Mouse (Mus musculus) forebrain, embryonic 11.5 days (tissue): Measurements from ENCODE around the gene Psat1. TPM values are rescaled to one million over a fixed set of nuclear protein-coding genes. Genes with fewer than 3 reads are reported as not detected.

Experiments used
- ATAC-seq: fragments of 200-750 bp; cut with Nextera tagmentation; replicated peaks from 2 replicates; pipeline ENCODE4 v1.8.0; 2017; ENCODE audit warnings: moderate TSS enrichment; ENCODE audit not compliant: low FRiP score
- DNase-seq: peaks from one replicate; pipeline ENCODE4 v3.0.0-alpha.2; 2017; ENCODE audit warnings: low spot score
- H3K27ac ChIP-seq: fragments of 300-500 bp; sonication (generic); 2 replicates; pipeline ENCODE4 v1.5.1; 2014; ENCODE audit warnings: low read depth, low read length
- H3K27me3 ChIP-seq: fragments of 300-500 bp; sonication (generic); 2 replicates; pipeline ENCODE4 v1.6.1; 2014; ENCODE audit warnings: mild to moderate bottlenecking, low read length, mixed read lengths; ENCODE audit not compliant: control insufficient read depth, insufficient read depth
- H3K36me3 ChIP-seq: fragments of 300-500 bp; sonication (generic); 2 replicates; pipeline ENCODE4 v1.6.1; 2014; ENCODE audit warnings: mild to moderate bottlenecking, low read length, moderate library complexity, mixed read lengths; ENCODE audit not compliant: control insufficient read depth, insufficient read depth
- H3K4me1 ChIP-seq: fragments of 300-500 bp; sonication (generic); replicated peaks from 2 replicates; pipeline ENCODE4 v1.6.1; 2014; ENCODE audit warnings: low read length, mixed read lengths; ENCODE audit not compliant: control insufficient read depth, insufficient read depth
- H3K4me2 ChIP-seq: fragments of 300-500 bp; sonication (generic); 2 replicates; pipeline ENCODE4 v1.6.1; 2014; ENCODE audit warnings: low read depth, mild to moderate bottlenecking, low read length, moderate library complexity, mixed read lengths; ENCODE audit not compliant: severe bottlenecking
- H3K4me3 ChIP-seq: fragments of 300-500 bp; sonication (generic); 2 replicates; pipeline ENCODE4 v1.5.1; 2014; ENCODE audit warnings: low read depth, low read length
- H3K9ac ChIP-seq: fragments of 300-500 bp; sonication (generic); 2 replicates; pipeline ENCODE4 v1.6.1; 2014; ENCODE audit warnings: low read length
- H3K9me3 ChIP-seq: fragments of 300-500 bp; sonication (generic); 2 replicates; pipeline ENCODE4 v1.6.1; 2016; ENCODE audit warnings: low read length, mixed read lengths; ENCODE audit not compliant: control insufficient read depth
- WGBS: fragments of 180-500 bp; shearing (Covaris S2); extraction: QIAGEN DNeasy Blood & Tissue Kit; methylation state at CpG from one replicate; pipeline ENCODE4 v1.1.7; 2014; 5-methylcytosine and 5-hydroxymethylcytosine counted together
- polyA plus RNA-seq: library from polyadenylated mRNA; unstranded; fragments of >200 nt; fragmentation: Nextera tagmentation; extraction: Ambion mirVana; gene quantifications from 2 replicates; pipeline ENCODE4 v1.2.1, GENCODE M21; 2014

Psat1 gene
- polyA plus RNA-seq: 137 and 142 TPM in 2 replicates

- H3K4me3 ChIP-seq: no peak within 1 kb of the TSS
- WGBS: 90% methylated on average over 7 of the region's 7 CpGs
- no peaks in the 10 kb centered on the region for H3K36me3 ChIP-seq
- H3K9ac ChIP-seq: no peak within 1 kb of the TSS
- H3K27ac ChIP-seq: no peak within 1 kb of the TSS
- H3K27me3 ChIP-seq: no peaks in the 10 kb centered on the region
- ATAC-seq (no peak), DNase-seq (no peak)
- H3K9me3 ChIP-seq: no peaks in the 10 kb centered on the region
- H3K4me2 ChIP-seq: no peak within 1 kb of the TSS
- H3K4me1 ChIP-seq: no peaks in the 10 kb centered on the region
Measured at GRCm38 (mm10) chr19:15947237-15947636, at the start of gene Psat1. Gene Psat1 (minus strand): TSS chr19:15947337.

GRCm38 (mm10) chr19:15990102-15990501 lies 43.0 kb upstream of the Psat1 start:
- Histone ChIP-seq H3K4me3 (no peak overlapping the region), H3K36me3 (no peaks in the 10 kb centered on the region), H3K27ac (no peak overlapping the region), H3K4me1 (no peaks in the 10 kb centered on the region), H3K4me2 (no peak overlapping the region), H3K9ac (no peak overlapping the region), H3K9me3 (no peaks in the 10 kb centered on the region), H3K27me3 (no peaks in the 10 kb centered on the region)
- DNase-seq: no peak
- ATAC-seq: no peak
- 91% methylated on average over 1 of the region's 1 CpGs for WGBS

GRCm38 (mm10) chr19:15985172-15985713 lies 38.1 kb upstream of the Psat1 start:
- Histone ChIP-seq H3K36me3 (no peaks in the 10 kb centered on the region), H3K4me2 (peak overlapping the region; percentile 57), H3K9me3 (no peaks in the 10 kb centered on the region), H3K27me3 (no peaks in the 10 kb centered on the region), H3K4me3 (peak overlapping the region; percentile 88), H3K9ac (peak overlapping the region; percentile 95), H3K27ac (no peak overlapping the region; the same call in 1 of the 2 replicates), H3K4me1 (0 out of 2 replicates have a peak, but pooled peaks cover 6% of the 10 kb centered on the region)
- ATAC-seq (no peak), DNase-seq (no peak)
- WGBS: 29% methylated on average over 10 of the region's 10 CpGs

- WGBS: under 1% methylated on average over 88 of the region's 88 CpGs
- H3K4me1 ChIP-seq: 0 out of 2 replicates have a peak, but pooled peaks cover 6% of the 10 kb centered on the region
- H3K36me3 ChIP-seq: no peaks in the 10 kb centered on the region
- DNase-seq (peak; percentile 96), ATAC-seq (peak; percentile 92)
- H3K4me3 ChIP-seq: peak within 1 kb of the TSS; percentile 88
- H3K9me3 ChIP-seq: no peaks in the 10 kb centered on the region
- H3K4me2 ChIP-seq: peak within 1 kb of the TSS; percentile 57
- peak within 1 kb of the TSS; percentile 95 for H3K9ac ChIP-seq
- no peaks in the 10 kb centered on the region for H3K27me3 ChIP-seq
- H3K27ac ChIP-seq: peak within 1 kb of the TSS; percentile 88
Measured at GRCm38 (mm10) chr19:15984449-15985171, 37.5 kb upstream of the Psat1 start, which contains the start of gene Cep78. Gene Cep78 (minus strand): TSS chr19:15984989.

GRCm38 (mm10) chr19:15983739-15984344 lies 36.7 kb upstream of the Psat1 start:
- DNase-seq (no peak), ATAC-seq (0 out of 2 replicates have a peak, but pooled peaks have one; percentile 34)
- peak overlapping the region; percentile 57 for H3K4me2 ChIP-seq
- peak overlapping the region; percentile 88 for H3K4me3 ChIP-seq
- no peaks in the 10 kb centered on the region for H3K27me3 ChIP-seq
- no peaks in the 10 kb centered on the region for H3K9me3 ChIP-seq
- H3K27ac ChIP-seq: peak overlapping the region; percentile 88
- H3K36me3 ChIP-seq: no peaks in the 10 kb centered on the region
- WGBS: 49% methylated on average over 15 of the region's 15 CpGs
- H3K4me1 ChIP-seq: 0 out of 2 replicates have a peak, but pooled peaks cover 6% of the 10 kb centered on the region
- peak overlapping the region; percentile 95 for H3K9ac ChIP-seq

- Histone ChIP-seq H3K9me3 (no peaks in the 10 kb centered on the region), H3K9ac (no peak overlapping the region), H3K36me3 (no peaks in the 10 kb centered on the region), H3K27me3 (no peaks in the 10 kb centered on the region), H3K4me1 (0 out of 2 replicates have a peak, but pooled peaks cover 6% of the 10 kb centered on the region), H3K4me3 (peak overlapping the region; percentile 88; the same call in 1 of the 2 replicates), H3K4me2 (peak overlapping the region; percentile 37), H3K27ac (no peak overlapping the region)
- 38% methylated on average over 9 of the region's 10 CpGs for WGBS
- peak; percentile 63 for DNase-seq
- 0 out of 2 replicates have a peak, but pooled peaks have one; percentile 37 for ATAC-seq
Measured at GRCm38 (mm10) chr19:15982926-15983738, 36.0 kb upstream of the Psat1 start.

DNA sequence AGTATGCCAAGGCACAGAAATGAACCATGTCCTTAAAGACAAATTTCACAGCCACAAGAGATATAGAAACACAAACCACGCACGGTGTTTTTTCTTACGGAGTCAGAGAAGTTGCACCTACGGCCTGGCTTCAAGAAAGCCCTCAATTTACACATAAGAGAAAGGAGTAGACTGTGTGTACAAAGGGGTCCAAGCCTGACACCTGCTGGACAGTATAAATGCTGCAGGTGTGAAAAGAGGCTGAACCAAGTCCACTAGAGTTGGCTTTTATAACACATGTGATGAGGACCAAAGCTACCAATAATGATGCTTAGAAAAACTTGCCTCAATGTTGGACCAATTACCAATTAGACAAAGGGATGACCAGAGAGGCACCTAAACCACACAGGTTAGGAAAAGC lies 34.7 kb upstream of the Psat1 start:
- DNase-seq (peak; percentile 70), ATAC-seq (no peak)
- Histone ChIP-seq H3K9me3 (no peaks in the 10 kb centered on the region), H3K9ac (no peak overlapping the region), H3K27me3 (no peaks in the 10 kb centered on the region), H3K4me2 (no peak overlapping the region), H3K4me1 (0 out of 2 replicates have a peak, but pooled peaks cover 6% of the 10 kb centered on the region), H3K4me3 (no peak overlapping the region), H3K27ac (no peak overlapping the region), H3K36me3 (peaks cover 4% of the 10 kb centered on the region; the same call in 1 of the 2 replicates)
- WGBS: 66% methylated on average over 4 of the region's 4 CpGs

- ATAC-seq (no peak), DNase-seq (no peak)
- no peaks in the 10 kb centered on the region for H3K4me1 ChIP-seq
- WGBS: 81% methylated on average over 4 of the region's 4 CpGs
- peaks cover 8% of the 10 kb centered on the region; the same call in 1 of the 2 replicates for H3K36me3 ChIP-seq
- no peak overlapping the region for H3K9ac ChIP-seq
- H3K27ac ChIP-seq: no peak overlapping the region
- H3K4me3 ChIP-seq: no peak overlapping the region
- H3K9me3 ChIP-seq: no peaks in the 10 kb centered on the region
- no peak overlapping the region for H3K4me2 ChIP-seq
- no peaks in the 10 kb centered on the region for H3K27me3 ChIP-seq
Measured at GRCm38 (mm10) chr19:15973365-15973764, 26.2 kb upstream of the Psat1 start.
